Mouse (Mus musculus) small intestine, adult 10 weeks (tissue): Measurements from ENCODE around the gene Olfr639. TPM values are rescaled to one million over a fixed set of nuclear protein-coding genes. Genes with fewer than 3 reads are reported as not detected.

ENCODE experiments used
- polyA plus RNA-seq: library from polyadenylated mRNA; stranded (reverse); fragments of 350-450 nt; fragmentation: Illumina TruSeq; extraction: RNeasy Lipid Tissue Mini Kit (QIAGEN cat#74804); gene quantifications from one replicate; pipeline ENCODE4 v1.2.3, GENCODE M21; 2014; ENCODE audit warnings: low replicate concordance

Gene Olfr639
- not detected for polyA plus RNA-seq

DNA sequence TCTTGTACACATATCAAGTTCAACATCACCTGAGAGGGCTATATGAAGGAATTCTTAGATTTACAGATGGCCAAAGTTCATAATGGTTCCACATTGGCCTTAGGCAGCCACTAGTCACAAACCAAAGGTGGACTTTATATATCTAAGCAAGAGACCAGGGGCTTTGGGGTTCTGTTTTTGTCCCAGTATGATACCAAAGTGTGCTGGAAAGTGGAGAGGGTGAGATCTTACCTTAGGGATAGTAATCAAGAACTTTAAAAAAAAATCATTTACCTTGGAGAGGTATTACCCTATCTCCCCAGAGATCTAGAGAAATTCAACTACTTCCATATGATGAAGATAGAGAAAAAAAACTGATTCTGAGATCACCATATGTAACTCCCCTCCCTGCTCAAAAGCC, at the start of gene Olfr639:
Gene Olfr639 (minus strand): TSS at position 101 of the 400 bp plus-strand sequence.

GRCm38 (mm10) chr7:104061345-104061744, 44.2 kb upstream of the Olfr639 start, which contains the start of gene 4930516K23Rik:
4930516K23Rik (minus strand) TSS chr7:104061445.

DNA sequence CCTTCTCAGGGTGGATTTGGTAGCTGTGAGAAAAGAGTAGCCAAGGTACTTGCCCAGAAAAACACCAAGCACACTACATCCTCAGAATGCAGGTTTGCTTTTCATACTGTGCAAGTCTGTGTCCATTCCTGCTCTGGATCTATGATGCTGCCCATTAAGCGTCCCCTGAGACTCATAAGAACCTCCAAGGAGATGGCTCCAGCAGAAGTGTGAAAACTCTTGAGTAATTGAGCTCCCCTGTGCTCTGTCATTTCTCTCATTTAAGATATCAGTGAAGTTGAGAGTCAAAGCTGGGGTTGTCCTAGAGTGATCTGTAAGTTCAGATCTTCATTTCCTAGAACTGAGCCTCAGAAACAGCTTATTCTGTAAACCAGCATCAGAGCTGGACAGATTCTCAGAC, 35.5 kb upstream of the Olfr639 start, which contains the start of gene Olfr642:
Gene Olfr642 (minus strand): TSS at position 101 of the 400 bp plus-strand sequence.

GRCm38 (mm10) chr7:104035145-104035544, 18.0 kb upstream of the Olfr639 start, which contains the start of gene Olfr641:
Olfr641 (plus strand) TSS chr7:104035445.

GRCm38 (mm10) chr7:104025473-104025872, 8.4 kb upstream of the Olfr639 start, which contains the start of gene Olfr640:
Olfr640 (minus strand) TSS chr7:104025573.

DNA sequence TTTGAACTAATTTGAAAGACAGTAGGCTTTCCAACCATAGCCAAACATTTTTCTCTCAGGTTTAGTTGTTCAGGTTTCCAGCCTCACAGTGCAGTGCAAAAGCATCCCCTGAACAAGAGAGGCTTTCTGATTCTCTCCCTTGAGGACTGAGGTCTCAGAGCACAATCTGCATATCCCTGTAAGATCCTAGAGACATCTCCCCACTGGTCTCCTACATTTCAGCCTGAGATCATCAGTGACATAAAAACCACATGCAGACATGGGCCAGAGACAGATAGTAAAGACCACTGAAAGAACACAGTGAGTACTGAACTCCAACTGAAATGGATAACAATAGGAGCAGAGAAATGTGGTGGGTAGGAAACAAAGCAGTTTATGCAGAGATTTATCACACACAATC, 18.7 kb downstream of the Olfr639 start, which contains the start of gene Olfr638:
Gene Olfr638 (plus strand): TSS at position 301 of the 400 bp plus-strand sequence.

GRCm38 (mm10) chr7:103970852-103971251, 46.3 kb downstream of the Olfr639 start, which contains the start of gene Olfr635:
Olfr635 (plus strand) TSS chr7:103971152.

Other genes starting within 250 kb of the Olfr639 start
- not detected for gene Olfr69, start 245.7 kb downstream of the Olfr639 start, polyA plus RNA-seq
- not detected for gene Olfr68, start 237.6 kb downstream of the Olfr639 start, polyA plus RNA-seq
- gene Olfr67, start 225.5 kb downstream of the Olfr639 start, polyA plus RNA-seq: not detected
- gene Hbb-bt, start 203.3 kb downstream of the Olfr639 start, polyA plus RNA-seq: 1.4 TPM
- gene Hbb-bs, start 189.2 kb downstream of the Olfr639 start, polyA plus RNA-seq: 17.2 TPM
- not detected for gene Hbb-bh2, start 176.8 kb downstream of the Olfr639 start, polyA plus RNA-seq
- gene Hbb-bh1, start 174.1 kb downstream of the Olfr639 start, polyA plus RNA-seq: not detected
- not detected for gene Hbb-y, start 164.1 kb downstream of the Olfr639 start, polyA plus RNA-seq
- not detected for gene Olfr66, start 131.1 kb downstream of the Olfr639 start, polyA plus RNA-seq
- not detected for gene Olfr64, start 122.8 kb downstream of the Olfr639 start, polyA plus RNA-seq
- not detected for gene Olfr65, start 113.8 kb downstream of the Olfr639 start, polyA plus RNA-seq
- not detected for gene Olfr631, start 88.5 kb downstream of the Olfr639 start, polyA plus RNA-seq
- gene Olfr632, start 83.0 kb downstream of the Olfr639 start, polyA plus RNA-seq: not detected
- not detected for gene Olfr633, start 72.9 kb downstream of the Olfr639 start, polyA plus RNA-seq
- gene Olfr635, start 46.2 kb downstream of the Olfr639 start, polyA plus RNA-seq: not detected
- gene Olfr638, start 18.6 kb downstream of the Olfr639 start, polyA plus RNA-seq: not detected
- gene Olfr640, start 8.3 kb upstream of the Olfr639 start, polyA plus RNA-seq: not detected
- not detected for gene Olfr641, start 18.1 kb upstream of the Olfr639 start, polyA plus RNA-seq
- not detected for gene Olfr642, start 35.4 kb upstream of the Olfr639 start, polyA plus RNA-seq
- not detected for gene 4930516K23Rik, start 44.1 kb upstream of the Olfr639 start, polyA plus RNA-seq
- not detected for gene Olfr644, start 54.6 kb upstream of the Olfr639 start, polyA plus RNA-seq
- gene Olfr645, start 68.2 kb upstream of the Olfr639 start, polyA plus RNA-seq: not detected
- gene Olfr646, start 87.6 kb upstream of the Olfr639 start, polyA plus RNA-seq: not detected
- not detected for gene Ubqln5, start 112.5 kb upstream of the Olfr639 start, polyA plus RNA-seq
- gene Olfr643, start 120.1 kb upstream of the Olfr639 start, polyA plus RNA-seq: not detected
- not detected for gene Ubqln3, start 126.0 kb upstream of the Olfr639 start, polyA plus RNA-seq
- gene Ubqlnl, start 133.3 kb upstream of the Olfr639 start, polyA plus RNA-seq: not detected
- gene Olfm5, start 147.5 kb upstream of the Olfr639 start, polyA plus RNA-seq: not detected
- 0.19 TPM for gene Olfr648, start 166.1 kb upstream of the Olfr639 start, polyA plus RNA-seq
- gene Olfr649, start 178.7 kb upstream of the Olfr639 start, polyA plus RNA-seq: not detected
- gene Trim6, start 201.5 kb upstream of the Olfr639 start, polyA plus RNA-seq: 2.7 TPM
- gene Trim34a, start 227.2 kb upstream of the Olfr639 start, polyA plus RNA-seq: 39.9 TPM